Mouse (Mus musculus) 416B (cell line): ENCODE measurements around the gene Gm10837.
"Not testable (repeated sequence)": the region's sequence is repeated elsewhere in the genome, so short reads cannot be mapped to it uniquely, and the experiment has no call there.

Source experiments
- DNase-seq: peaks from one replicate; pipeline ENCODE4 v3.0.0; 2011; ENCODE audit warnings: low read depth

The Gm10837 gene

GRCm38 (mm10) chr14:122490441-122491328 lies at the start of gene Gm10837:
Gm10837 (plus strand) TSS chr14:122490586.
- no peak for DNase-seq

DNA sequence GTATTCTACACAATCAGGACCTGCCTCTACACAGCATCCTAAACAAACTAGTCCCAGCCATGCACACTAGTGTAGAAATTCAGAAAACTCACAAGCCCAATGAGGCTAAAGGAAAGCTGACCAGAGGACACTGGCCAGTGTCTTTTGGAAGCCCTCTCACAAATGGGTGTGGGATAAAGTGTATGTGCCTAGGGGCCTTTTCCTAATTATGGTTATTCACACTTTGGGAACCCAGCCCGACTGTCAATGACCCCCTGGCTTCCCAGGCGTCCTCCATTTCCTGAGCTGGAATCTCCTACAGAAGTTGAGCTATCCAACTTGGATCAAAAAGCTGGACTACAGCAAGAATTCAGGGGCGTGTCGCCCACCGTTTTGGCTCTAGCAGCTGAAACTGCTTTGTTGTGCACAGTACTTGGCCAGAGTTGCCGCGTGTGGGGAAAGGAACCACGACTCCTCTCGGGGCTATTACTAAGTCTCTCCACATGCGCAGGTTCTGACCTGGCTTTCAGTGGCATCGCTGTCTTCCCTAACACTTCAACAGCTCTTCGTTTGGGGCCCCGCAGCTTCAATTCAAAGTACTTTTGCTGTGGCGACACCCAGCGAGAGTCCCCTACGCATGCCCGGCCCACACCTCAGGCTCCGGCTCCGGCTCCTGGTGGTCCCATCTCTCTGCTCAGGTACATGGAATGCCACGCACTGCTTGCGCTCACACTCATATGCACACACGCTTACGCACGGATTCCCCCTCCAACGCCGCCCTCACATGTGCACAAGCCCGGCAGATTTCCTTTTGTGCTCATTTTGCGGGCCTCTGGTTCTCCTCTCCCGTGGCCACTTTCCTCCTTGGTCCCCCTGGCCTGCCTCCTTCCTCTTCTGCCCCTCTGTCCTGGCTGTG lies 40.5 kb upstream of the Gm10837 start:
- no peak for DNase-seq

DNA sequence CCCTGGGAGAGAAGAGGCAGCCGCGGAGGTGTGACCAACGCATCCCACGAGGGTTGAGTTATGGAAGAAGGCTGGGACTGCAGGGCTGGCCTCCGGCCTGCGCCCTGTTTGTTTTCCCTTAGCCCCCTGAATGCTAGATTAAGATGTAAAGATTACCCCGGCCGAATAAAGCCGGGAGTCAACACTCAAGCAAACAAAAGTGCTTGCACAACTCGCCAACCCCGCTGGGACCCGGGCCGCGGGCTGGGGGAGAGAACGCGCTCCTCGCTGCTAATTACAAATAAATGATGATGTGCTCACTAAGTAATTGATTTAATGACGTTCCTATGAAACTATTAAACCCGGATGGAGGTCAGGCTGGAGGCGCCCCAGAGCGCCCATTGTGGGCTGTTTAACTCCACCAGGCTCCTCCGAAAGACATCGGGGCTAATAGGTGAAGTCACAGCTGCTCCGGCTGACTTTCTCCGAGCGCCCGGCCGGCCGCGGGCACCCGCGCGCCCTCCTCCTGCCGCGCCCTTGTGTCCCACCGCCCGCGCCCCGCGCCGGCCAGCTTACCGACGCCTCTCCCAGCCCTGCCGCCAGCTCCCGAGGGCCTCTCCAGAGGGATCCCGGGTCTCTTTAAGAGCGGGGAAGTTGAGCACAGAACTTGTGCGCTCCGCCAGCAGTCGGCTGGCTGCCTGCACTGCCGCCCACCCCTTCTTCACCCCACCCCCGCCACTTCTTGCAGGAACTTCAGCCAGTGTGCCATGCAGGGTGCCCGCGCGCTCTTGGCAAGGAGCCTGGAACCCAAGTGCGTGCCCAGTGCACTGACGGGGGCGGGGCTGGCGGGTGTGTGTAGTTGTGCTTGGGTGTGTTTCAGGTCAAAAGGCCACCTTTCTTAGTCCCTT lies 39.6 kb upstream of the Gm10837 start, which contains the start of gene Gm5089:
TSS of gene Gm5089 (minus strand) at position 620 of the 887 bp plus-strand sequence.
- no peak for DNase-seq

GRCm38 (mm10) chr14:122451551-122452145 lies 38.7 kb upstream of the Gm10837 start:
- DNase-seq = no peak

DNA sequence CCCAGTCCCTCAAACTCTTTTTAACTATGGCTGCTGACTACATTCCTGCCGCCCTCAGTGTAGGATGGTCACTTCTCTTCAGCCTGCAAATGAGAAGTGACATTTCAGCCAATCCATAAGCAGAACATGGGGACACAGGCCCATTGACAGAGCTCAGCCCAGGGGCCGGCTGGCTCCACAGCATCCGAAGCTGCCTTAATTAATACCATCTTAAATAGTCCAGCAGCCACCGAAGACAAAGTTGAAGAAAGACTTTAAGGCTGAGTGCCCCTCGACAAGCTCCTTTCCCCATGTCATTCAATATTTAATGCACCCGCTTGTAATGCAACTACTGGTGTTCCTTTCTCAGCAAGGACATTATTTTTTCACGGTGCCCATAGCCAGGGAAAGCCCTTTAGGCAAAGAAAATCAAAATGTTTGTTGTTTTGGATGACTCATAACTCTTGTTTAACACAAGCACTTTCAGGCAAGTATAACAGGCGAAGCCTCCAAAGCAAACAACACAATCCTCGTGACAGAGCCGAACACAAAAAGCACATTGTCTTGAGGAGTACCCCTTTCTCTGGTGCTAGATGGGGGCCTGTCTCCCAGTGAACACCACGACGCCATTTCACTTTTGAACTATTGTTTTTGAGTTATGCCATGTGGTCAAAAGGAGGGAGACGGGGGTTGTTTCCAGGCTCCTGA lies 37.5 kb upstream of the Gm10837 start:
- no peak for DNase-seq

- DNase-seq = no peak
These were observed 36.9 kb upstream of the Gm10837 start for GRCm38 (mm10) chr14:122453388-122453995.

DNA sequence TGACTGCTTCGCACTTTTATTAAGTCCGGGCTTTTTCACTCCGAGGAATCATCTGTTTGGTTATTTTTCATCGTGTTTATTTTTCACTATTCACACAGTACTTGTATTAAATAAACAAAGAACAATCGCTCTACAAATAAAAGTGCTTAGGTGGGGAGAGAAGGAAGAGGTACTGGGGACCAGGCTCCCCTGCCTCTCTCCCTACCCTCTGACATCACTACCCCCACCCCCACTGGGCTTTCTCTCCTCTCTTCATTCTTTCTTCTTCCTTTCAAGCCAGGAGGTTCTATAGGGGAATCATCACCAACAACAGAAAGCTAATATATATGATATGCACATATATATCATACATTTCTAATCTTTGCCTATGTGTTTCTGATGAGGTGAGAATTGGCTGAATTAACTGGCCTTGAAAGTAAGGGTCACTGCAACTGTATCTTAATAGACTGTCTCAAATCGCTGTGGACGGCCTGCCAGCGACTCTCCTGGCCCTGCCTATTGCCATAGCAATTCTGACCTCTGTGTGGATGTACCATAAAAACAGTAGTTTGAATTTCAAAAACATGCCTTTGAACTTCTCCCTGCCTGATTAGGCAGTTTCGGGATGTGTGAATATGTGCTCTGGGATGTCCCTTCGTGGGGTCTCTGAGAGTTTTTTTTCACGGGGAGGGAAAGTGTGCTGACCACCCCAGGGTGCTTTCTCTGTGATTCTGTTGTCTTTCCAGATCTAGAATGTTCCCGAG lies 36.2 kb upstream of the Gm10837 start:
- DNase-seq = no peak

DNA sequence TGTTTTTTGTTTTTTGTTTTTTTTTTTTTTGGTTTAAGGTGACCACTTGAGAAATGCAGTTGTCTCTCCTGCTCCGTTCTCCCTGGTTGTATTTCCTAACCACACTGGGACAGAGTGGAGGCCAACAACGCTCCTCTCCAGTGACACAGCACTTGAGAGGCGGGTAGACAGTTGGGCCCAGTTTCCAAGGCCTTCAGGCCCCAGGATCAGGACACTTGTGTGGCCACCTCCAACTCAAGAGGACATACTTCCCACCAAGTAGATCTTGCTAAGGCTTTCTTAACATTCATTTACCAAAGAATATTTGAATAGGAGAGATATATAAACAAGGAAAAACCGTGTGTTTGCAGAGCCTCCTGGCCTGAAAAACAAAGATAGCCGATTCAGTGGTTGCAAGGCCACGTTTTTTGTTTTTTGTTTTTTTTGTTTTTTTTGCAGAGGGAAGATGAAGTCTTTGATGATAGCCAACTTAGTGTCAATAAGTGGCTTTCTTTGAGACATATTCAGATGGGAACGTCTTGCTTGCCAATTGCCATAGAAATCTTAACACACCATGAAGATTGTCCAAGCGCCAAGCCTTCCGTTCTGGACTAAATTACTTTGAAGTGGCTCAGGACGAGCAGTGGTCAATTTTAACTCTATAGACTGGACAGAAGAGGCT lies 35.4 kb upstream of the Gm10837 start:
- DNase-seq = no peak

- DNase-seq = no peak
These were observed 34.8 kb upstream of the Gm10837 start for GRCm38 (mm10) chr14:122455562-122455958.

DNA sequence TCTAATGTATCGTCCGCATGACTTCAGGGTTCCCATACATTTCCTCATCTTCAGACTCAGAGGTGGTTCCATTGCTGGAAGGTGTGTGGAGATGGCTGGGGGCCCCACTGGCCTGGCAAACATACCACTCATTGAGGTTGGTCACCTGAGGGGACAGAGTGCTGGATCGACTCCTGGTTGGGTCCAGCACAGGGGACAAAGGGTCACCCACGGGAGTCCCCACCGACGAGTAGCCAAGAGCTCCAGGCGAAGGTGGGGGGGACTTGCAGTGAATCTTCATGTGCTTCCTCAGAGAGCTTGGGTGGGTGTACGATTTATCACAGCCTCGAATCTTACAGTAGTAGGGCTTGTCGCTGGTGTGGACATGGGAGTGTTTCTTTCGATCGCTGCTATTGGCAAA lies 31.1 kb upstream of the Gm10837 start:
- DNase-seq = not testable (repeated sequence)

DNA sequence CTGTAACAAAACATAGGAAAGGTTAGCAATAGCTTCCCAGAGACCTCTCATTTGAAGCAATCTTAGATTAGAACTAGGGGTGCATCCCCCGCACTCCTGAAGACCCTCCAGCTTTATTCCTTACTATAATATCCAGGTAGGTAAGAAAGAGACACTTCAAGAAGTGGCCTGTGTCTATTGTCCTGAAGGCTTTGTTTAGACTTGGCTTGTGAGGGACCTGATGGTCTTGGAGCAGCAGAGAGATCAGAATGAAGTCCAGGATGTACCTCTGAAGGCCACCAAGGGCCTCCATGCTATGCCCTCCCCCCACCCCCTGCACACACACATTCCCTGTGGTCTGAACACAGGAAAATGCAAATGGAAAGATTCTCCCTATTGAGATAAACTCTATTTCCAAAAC lies 30.6 kb upstream of the Gm10837 start:
- DNase-seq = no peak

DNA sequence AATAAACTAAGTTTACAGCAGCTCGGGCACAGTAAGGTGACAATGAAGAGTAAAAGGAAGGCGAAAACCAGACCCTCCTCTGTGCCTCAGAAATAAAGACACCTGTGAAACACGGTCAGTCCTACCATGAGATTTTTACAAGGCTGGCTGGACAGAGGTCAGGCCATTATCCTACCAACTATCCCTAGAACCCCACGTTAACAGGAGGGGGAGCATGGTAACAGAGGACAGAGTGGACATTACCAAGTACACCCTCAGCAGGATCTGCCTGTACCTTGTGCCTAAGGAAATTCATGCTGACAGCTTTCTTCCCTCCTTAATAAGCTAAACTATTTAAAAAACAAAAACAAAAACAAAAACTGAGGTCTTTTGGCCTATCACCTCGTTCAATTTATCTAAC lies 30.2 kb upstream of the Gm10837 start:
- DNase-seq = no peak

DNA sequence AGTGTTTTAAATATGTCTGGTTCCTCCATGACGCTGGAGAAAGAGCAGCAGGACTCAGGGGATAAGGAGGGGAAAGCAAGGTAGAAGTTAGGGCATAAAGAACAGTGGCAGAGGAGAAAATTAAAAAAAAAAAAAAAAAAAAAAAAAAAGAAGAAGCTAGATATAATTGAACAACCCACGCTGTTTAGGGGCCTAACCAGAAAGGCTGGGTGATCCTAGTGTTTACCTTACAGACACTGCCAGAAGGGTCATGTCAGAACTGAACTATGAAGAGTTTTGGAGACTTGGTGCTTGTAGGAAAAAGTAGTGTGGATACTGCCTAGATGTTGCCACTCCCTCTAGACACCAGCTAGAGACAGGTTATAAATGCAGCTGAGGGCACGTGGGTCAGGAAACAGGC lies 28.9 kb upstream of the Gm10837 start:
- DNase-seq = no peak

DNA sequence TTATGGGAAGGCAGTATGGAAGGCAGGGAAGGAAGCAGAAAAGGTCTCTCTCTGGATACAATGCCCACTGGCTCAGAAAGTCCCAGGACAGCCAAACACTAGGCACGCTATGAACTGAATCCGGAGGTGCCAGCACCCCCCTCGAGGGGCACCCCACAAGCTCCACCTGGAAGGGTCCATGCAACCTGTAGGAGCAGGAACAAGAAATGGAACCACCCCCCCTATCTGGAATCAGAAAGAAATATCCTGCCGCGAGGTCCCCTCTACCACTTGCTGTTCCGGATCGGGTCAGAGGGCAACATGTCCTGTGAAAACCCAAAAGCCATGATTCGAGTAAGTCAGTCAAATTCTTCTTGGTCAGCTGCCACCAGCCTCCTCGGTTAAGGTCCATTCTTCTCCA lies 28.4 kb upstream of the Gm10837 start:
- DNase-seq = no peak

GRCm38 (mm10) chr14:122462689-122463079 lies 27.7 kb upstream of the Gm10837 start:
- no peak for DNase-seq

DNA sequence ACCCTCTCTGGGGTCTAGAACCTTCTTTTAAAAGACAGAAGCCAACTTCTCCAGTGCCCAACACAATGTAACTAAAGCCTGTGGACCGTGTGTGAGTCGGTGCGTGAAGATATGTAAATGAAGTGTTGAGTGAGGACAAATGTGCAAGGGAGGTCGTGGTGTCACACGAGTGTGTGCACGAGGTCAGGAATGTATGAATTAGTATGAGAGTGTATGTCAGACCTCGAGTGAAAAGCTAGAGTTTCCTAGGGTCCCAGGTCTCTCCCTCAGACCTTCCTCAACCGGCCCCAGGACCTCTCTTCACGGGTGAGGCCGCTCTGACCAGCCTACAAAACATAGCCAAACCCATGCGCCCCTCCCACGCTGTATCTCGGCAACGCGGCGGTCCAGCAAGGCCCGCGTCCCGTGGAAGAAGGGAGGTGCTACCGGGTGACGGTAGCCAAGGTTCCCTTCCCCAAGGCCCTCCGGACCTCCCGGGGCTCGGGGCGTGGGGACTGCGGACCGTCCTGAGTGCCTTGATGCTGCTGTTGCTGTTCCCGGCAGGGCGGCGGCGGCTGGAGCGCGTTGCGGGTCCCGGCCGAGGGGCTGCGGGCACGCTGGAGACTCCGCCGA lies 27.2 kb upstream of the Gm10837 start:
- DNase-seq = no peak

GRCm38 (mm10) chr14:122463734-122464341 lies 26.5 kb upstream of the Gm10837 start:
- not testable (repeated sequence) for DNase-seq

DNA sequence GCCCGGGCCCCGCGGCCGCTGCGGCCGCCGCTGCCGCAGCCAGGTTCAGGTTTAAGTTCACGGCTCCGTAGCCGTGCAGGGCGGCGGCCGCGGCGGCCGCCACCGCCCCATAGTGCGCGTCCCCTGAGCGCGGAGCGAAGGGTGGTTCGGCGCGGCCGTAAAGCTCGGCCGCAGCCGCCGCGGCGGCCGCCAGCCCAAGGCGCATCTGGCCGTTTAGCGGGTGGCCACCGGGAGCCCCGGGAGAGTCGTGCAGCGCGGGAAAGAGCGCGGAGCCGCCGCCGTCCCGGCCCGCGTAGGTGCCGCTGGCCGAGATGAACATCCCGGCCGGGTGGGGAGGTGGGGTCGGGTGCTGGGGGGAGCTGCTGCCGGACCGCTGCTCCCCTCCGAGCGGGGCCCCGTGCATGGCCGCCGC lies 26.0 kb upstream of the Gm10837 start:
- DNase-seq = no peak
